Mouse (Mus musculus) testis, adult 2 months (tissue): ENCODE data around the gene Trip11. TPM values are rescaled to one million over a fixed set of nuclear protein-coding genes. Genes with fewer than 3 reads are reported as not detected.
"Not testable (repeated sequence)": the region's sequence is repeated elsewhere in the genome, so short reads cannot be mapped to it uniquely, and the experiment has no call there.

Experiments
- H3K27ac ChIP-seq: fragments of 200-500 bp; 2 replicates; pipeline ENCODE4 v1.5.1; 2012; ENCODE audit warnings: low read depth, low read length; ENCODE audit not compliant: control insufficient read depth, insufficient read depth
- H3K27me3 ChIP-seq: fragments of 200-500 bp; 2 replicates; pipeline ENCODE4 v1.6.1; 2012; ENCODE audit warnings: mild to moderate bottlenecking, low read length, moderate library complexity; ENCODE audit not compliant: control insufficient read depth, insufficient read depth
- H3K36me3 ChIP-seq: fragments of 200-500 bp; 2 replicates; pipeline ENCODE4 v1.6.1; 2012; ENCODE audit warnings: mild to moderate bottlenecking, low read length; ENCODE audit not compliant: control insufficient read depth, insufficient read depth
- H3K4me1 ChIP-seq: fragments of 200-500 bp; 2 replicates; pipeline ENCODE4 v1.6.1; 2012; ENCODE audit warnings: low read length; ENCODE audit not compliant: control insufficient read depth, insufficient read depth
- H3K4me3 ChIP-seq: fragments of 200-500 bp; 2 replicates; pipeline ENCODE4 v1.5.1; 2012; ENCODE audit warnings: low read depth, mild to moderate bottlenecking, low read length, moderate library complexity, mixed read lengths; ENCODE audit not compliant: control insufficient read depth
- CTCF ChIP-seq: fragments of 200-500 bp; IDR thresholded peaks from 2 replicates; pipeline ENCODE4 v1.5.1; 2012; ENCODE audit warnings: low read depth, mild to moderate bottlenecking, inconsistent platforms, low read length, moderate library complexity; ENCODE audit not compliant: control insufficient read depth, insufficient read depth, insufficient replicate concordance
- POLR2A ChIP-seq: fragments of 200-500 bp; IDR thresholded peaks from 2 replicates; pipeline ENCODE4 v1.6.1; 2012; ENCODE audit warnings: low read depth, mild to moderate bottlenecking, inconsistent platforms, low read length, moderate library complexity; ENCODE audit not compliant: control insufficient read depth
- polyA plus RNA-seq: library from polyadenylated mRNA; depleted of rRNA; stranded (reverse); fragments of >200 nt; gene quantifications from 2 replicates; pipeline ENCODE4 v1.2.3, GENCODE M21; 2012; rRNA removed

Trip11 gene
- 3.5 and 4.4 TPM in 2 replicates for polyA plus RNA-seq

- Histone ChIP-seq H3K27ac (peak within 1 kb of the TSS; percentile 99), H3K27me3 (no peaks in the 10 kb centered on the region), H3K4me1 (peaks cover 2% of the 10 kb centered on the region; the same call in 1 of the 2 replicates), H3K4me3 (peak within 1 kb of the TSS; percentile 100), H3K36me3 (no peaks in the 10 kb centered on the region; the same call in 1 of the 2 replicates)
- TF ChIP-seq CTCF (no peak), POLR2A (peak; percentile 96)
These were observed at the start of gene Trip11 for GRCm38 (mm10) chr12:101912626-101913490. Trip11 (minus strand) TSS chr12:101913267.

- not testable (repeated sequence) for H3K27me3 ChIP-seq, H3K36me3 ChIP-seq, H3K4me1 ChIP-seq
- peak overlapping the region; percentile 17; the same call in 1 of the 2 replicates for H3K27ac ChIP-seq
- peak overlapping the region; percentile 100 for H3K4me3 ChIP-seq
These were observed 46.1 kb upstream of the Trip11 start for GRCm38 (mm10) chr12:101958960-101959780.

GRCm38 (mm10) chr12:101958556-101958955 is 45.5 kb upstream of the Trip11 start:
- no peaks in the 10 kb centered on the region for H3K36me3 ChIP-seq
- H3K4me3 ChIP-seq = peak overlapping the region; percentile 100
- H3K4me1 ChIP-seq = no peaks in the 10 kb centered on the region; the same call in 1 of the 2 replicates
- H3K27ac ChIP-seq = peak overlapping the region; percentile 53; the same call in 1 of the 2 replicates
- H3K27me3 ChIP-seq = no peaks in the 10 kb centered on the region
- TF ChIP-seq POLR2A (no peak), CTCF (no peak)

- no peaks in the 10 kb centered on the region for H3K36me3 ChIP-seq
These were observed 45.0 kb upstream of the Trip11 start, which contains the start of gene Atxn3 for GRCm38 (mm10) chr12:101957942-101958544. Atxn3 (minus strand) TSS chr12:101958246.

DNA sequence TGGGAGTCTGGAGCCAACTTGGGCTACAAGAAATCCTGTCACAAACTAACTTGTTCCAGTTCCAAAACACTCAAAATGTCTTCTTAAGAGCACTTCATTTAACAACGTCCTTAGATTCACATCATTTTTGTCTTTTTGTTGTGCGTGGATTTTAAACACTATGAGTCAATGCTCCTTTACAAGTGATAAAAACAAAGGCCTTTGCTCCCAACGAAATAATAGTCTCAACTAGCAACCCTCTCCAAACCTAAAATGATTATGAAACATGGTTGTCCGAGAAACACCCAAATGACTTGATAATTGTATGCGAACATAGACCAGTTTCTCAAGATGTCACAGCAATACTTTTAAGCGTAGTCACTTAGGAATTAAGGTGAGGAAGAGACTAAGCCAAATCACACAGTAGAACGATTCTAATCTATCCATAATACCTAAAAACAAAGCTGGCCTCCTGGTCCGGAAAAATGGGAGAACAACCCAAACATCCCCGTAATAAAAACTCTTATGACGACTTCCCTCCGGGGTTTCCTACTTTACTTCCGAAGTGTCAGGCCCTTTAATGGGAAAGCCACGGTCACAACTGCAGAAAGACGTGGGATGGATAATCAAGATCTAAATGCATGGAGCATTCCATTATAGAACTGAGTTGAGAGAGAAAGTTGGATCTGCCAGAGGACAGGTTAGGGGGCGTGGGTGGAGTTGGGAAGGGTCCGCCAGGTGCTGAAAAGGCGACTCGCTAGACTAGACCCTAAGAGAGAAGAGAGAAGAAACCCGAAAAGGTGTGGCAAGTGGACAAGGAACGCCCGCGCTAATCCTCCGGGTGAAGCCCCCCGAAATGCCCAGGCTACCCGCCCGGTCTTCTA is 44.2 kb upstream of the Trip11 start:
- TF ChIP-seq CTCF (no peak), POLR2A (no peak)
- no peaks in the 10 kb centered on the region for H3K36me3 ChIP-seq
- no peaks in the 10 kb centered on the region; the same call in 1 of the 2 replicates for H3K4me1 ChIP-seq
- H3K27me3 ChIP-seq = no peaks in the 10 kb centered on the region
- H3K4me3 ChIP-seq = peak overlapping the region; percentile 100
- H3K27ac ChIP-seq = peak overlapping the region; percentile 98

More at GRCm38 (mm10) chr12:101957942-101958544, 45.0 kb upstream of the Trip11 start, which contains the start of gene Atxn3:
- H3K4me1 ChIP-seq = no peaks in the 10 kb centered on the region; the same call in 1 of the 2 replicates
- no peaks in the 10 kb centered on the region for H3K27me3 ChIP-seq
- peak; percentile 63; the same call in 1 of the 2 replicates for TF ChIP-seq CTCF
- TF ChIP-seq POLR2A = peak; percentile 86
- peak within 1 kb of the TSS; percentile 100 for H3K4me3 ChIP-seq
- peak within 1 kb of the TSS; percentile 98 for H3K27ac ChIP-seq

GRCm38 (mm10) chr12:101955821-101956220 is 42.8 kb upstream of the Trip11 start:
- H3K4me3 ChIP-seq = peak overlapping the region; percentile 51

More at GRCm38 (mm10) chr12:101955821-101956220, 42.8 kb upstream of the Trip11 start:
- not testable (repeated sequence) for H3K4me1 ChIP-seq, H3K27me3 ChIP-seq, H3K27ac ChIP-seq, H3K36me3 ChIP-seq
